Mouse (Mus musculus) T-helper 17 cell (primary cell): ENCODE data around the gene Itprip.

ENCODE experiments used
- in situ Hi-C, 2 experiments: fragments of 300-600 bp; cut with MboI, MseI; formaldehyde crosslinking; loops; 1 replicate in 1 of 2; 2 replicates in 1 of 2; pipeline ENCODE4 v1.15.1; 2025; ENCODE audit warnings: high pct_unique_total_duplicates in 2 of 2

The Itprip gene

GRCm38 (mm10) chr19:47885886-47886285, 33.2 kb downstream of the Itprip start:
- in situ Hi-C loops: no loop called here

DNA sequence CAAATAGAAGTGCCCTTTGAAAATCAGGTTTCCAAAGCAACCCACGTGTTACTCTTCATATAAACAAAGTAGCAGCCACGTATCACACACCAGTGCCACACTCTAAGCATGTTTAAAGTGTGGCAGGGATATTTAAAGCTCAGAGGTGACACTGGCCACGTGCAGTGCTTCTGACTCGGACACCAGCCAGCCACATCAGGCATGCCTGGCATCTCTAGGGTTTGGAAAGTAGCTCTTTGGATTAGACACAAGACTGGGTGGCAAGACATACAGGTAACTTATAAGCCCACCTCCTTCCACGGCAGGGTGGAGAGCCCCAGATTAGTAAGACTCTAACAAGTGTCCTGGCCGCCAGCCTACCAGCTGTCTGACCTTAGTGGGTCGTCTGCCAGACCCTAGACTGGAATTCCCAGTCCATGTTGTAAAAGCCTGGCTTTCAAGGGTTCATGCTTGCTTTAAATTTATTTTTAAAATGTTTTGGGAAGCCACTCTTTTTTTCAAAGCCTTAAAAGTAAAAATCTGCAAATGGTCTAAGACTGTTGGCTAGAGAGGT, 33.8 kb downstream of the Itprip start:
- in situ Hi-C loops: no loop called here

DNA sequence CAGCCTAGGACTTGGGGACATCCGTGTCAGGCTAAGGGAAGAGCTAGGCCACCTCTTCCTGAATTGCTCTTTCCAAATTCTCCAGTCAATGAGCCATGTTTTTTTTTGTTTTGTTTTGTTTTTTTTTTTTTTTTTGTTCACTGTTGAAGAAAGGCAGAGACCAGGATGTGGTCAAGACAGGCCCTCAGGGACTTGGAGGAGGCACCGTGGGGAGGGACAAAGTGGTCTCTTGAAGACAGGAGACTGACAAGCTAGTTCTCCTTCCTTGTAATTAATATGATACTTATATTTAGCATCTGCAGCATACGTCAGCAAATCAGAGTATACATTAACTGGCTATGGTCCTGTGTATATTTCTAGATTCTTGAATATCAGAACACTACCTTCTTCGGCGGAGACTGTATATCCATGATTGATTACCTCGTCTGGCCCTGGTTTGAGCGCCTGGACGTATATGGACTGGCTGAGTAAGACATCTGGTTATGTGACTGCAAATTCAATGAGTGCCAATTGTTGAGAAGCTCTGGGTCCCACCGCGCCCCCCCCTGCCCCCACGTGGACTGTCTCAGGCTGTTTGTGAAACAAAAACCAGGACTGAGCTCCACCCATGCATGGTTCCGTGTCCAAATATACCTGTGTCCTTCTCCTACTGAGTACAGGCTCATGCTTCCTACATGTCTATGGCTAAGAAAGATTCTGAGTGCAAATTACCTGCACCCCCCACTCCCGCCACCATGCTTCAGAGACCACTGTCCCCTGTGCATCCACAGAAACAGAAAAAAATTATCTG, 34.6 kb downstream of the Itprip start:
- in situ Hi-C loops: loop anchor here (5.0 kb wide), 1 partner anchor 48 kb away; no protein-coding TSS in a partner anchor

- in situ Hi-C loops: loop anchor here (5.0 kb wide), 1 partner anchor 49 kb away; no protein-coding TSS in a partner anchor
These were observed 36.2 kb downstream of the Itprip start for GRCm38 (mm10) chr19:47882882-47883254.

GRCm38 (mm10) chr19:47882151-47882881, 36.8 kb downstream of the Itprip start:
- in situ Hi-C loops: loop anchor here (5.0 kb wide), 1 partner anchor 50 kb away; no protein-coding TSS in a partner anchor

DNA sequence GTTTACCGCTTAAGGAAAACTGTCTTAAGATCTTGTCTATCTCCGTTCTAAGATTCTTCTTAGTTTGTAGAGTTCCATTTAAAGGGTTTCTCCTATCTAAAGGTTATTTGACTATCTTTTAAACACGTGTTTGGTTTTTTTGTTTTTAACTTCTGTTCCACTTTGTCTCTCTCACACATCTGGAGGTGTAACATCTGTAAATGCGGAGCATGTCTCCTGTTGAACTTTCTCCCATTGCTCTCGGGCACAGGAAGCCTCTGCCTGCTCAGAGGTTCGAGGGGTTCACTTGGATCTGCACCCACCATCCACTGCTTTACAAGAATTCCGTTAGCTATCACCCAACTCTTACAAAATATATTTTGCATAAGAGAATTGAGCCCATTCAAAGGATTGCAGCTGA, 37.6 kb downstream of the Itprip start:
- in situ Hi-C loops: loop anchor here (5.0 kb wide), 1 partner anchor 51 kb away; no protein-coding TSS in a partner anchor

- in situ Hi-C loops: no loop called here
These were observed 42.8 kb downstream of the Itprip start for GRCm38 (mm10) chr19:47876252-47876651.

DNA sequence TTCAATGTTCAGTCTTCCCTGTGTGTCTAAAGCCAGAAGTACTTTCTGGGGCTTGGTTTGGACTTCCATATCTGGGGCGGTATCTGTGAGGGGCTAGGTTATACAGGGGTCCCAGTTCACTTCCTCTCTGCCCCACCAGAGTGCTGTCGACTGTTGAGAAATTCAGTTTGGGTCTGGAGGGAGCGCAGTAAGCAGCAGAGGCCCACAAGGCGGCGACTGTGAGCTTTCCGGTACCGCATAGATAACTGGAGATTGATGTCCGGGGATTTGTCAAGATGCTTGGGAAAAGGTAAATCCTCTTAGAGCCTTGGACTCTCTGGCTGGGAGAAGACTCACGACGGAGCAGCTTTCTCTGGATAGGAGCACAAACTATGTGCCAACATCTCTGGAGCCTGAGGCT, 47.6 kb downstream of the Itprip start:
- in situ Hi-C loops: no loop called here

DNA sequence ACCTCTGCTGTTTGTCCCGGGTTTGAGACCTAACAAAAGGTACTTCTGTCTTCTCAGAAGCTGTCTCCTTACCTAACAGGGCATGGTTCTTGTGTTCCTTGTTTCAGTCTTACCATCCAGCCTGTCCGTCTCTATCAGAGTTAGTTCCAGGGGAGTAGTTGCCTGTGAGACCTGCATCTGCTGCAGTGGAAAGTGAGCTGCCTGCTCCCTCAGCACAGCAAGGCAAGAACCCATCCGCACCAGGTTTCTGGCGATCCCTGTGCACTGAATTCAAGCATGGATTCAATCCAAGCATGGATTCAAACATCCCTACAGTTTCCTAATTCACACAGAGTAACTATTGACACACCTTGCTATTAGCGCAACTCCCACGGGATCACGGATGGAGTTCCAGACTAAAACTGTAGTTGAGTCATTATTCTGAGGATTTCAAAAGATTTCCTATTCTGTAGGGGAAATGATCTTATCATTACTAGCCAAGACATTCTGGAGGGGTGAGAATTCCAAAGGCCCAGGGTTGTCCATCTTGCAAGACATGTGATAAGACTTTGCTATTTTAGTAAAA, 48.9 kb downstream of the Itprip start:
- in situ Hi-C loops: no loop called here

DNA sequence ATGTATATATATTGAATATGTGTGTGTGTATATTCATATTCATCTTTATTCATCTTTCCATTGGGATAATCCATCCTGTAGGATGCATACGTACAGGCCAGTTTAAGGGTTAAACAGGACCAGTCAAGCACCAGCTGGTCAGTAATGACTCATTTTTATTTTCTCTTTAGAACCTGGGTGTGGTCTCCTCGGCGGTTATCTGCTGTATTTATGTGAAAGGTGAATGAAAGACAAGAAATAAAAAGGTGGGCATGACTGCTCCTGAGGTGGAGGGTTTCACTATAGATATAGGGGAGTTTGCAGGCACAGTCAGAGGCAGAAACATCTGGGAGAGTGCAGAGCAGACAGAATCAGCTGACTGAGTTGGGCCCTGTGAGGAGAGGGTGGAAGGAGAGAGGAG, 49.6 kb downstream of the Itprip start:
- in situ Hi-C loops: no loop called here

GRCm38 (mm10) chr19:47868951-47869350, 50.1 kb downstream of the Itprip start:
- in situ Hi-C loops: no loop called here

- in situ Hi-C loops: no loop called here
These were observed 51.4 kb downstream of the Itprip start for GRCm38 (mm10) chr19:47867628-47868175.

GRCm38 (mm10) chr19:47865353-47865947, 53.6 kb downstream of the Itprip start, which contains the start of gene Gsto2:
TSS of gene Gsto2 (plus strand) at chr19:47865534.
- in situ Hi-C loops: no loop called here

DNA sequence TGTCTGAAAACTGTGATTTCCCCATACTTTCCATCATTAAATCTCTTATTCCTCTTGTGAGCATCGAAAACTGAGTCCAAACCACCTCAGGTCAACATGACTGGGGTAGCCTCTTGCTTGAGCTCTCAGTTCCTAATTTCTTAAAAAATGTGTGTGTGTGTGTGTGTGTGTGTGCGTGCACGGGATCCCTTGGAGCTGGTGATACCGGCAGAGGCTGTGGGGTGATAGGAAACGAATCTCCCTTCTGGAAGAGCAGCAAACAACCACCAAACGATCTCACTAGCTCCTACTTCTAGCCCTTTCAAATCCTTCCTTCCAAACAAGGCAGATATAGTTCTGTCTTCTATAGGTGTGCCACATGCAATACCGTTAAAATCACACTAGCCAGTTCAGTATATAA, 54.4 kb downstream of the Itprip start:
- in situ Hi-C loops: no loop called here

- in situ Hi-C loops: no loop called here
These were observed 55.0 kb downstream of the Itprip start for GRCm38 (mm10) chr19:47864051-47864450.

GRCm38 (mm10) chr19:47862581-47862980, 56.5 kb downstream of the Itprip start:
- in situ Hi-C loops: no loop called here

DNA sequence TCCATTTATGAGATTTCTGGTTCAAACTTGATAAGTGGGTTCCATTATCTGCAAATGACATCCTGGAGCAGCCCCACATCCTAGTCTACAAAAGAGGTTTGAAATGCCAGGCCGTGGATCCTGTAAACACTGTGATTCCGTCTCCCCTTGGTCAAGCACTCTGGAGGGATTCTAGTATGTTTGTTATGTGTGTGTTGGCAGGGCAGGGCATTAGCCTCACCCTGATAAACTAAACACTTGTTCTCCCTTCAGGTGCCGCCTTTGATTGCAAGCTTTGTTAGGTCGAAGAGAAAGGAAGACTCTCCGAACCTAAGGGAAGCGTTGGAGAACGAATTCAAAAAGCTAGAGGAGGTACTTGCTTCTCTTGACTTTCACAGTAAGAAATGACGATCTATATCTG, 59.9 kb downstream of the Itprip start:
- in situ Hi-C loops: no loop called here

DNA sequence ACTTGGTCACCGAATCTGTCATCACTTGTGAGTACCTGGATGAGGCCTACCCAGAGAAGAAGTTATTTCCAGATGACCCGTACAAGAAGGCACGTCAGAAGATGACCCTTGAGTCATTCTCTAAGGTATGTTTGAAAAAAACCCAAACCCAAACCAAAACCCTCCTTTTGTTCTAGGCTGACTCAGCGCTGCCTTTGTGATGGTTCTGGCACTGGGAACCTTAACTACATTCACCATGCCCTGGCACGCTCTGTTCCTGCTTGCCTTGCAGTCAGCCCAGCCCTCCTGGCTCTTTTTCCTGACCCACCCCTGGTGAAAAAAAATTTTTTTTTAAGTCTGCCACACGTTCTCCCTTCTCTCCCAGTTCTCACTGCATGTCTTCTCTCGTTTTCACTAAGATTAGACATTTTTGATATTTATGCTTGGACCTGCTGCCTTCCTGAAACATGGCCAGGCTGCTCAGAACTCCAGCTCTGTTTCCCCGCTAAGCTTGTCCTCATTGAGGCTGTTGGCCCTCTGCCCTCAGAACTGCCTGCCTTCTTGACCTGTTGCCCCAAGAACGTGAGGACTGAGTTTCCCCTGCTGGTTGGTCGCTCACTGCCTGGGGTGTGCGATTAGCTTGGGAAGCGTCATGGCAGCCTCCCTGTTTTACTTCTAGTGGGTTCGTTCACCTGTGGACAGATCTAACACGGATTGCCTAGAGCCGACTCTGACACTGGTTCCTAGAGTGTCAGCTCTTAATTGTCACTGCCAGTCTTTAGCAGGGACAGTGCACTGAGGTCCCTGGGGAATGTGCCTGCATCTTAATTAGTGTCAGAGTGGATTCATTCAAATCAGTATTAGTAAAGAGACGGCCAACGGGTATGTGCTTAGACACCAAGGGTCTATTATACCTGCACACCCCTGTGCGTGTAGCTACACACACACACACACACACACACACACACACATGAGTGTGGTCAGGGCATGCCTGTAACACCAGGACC, 60.8 kb downstream of the Itprip start:
- in situ Hi-C loops: no loop called here

- in situ Hi-C loops: no loop called here
These were observed 64.0 kb downstream of the Itprip start, which contains the start of gene Gsto1 for GRCm38 (mm10) chr19:47854796-47855783. TSS of gene Gsto1 (plus strand) at chr19:47854970.
